Mouse (Mus musculus) cerebellum, adult 2 months (tissue): ENCODE data around the gene Alg12.
"Not testable (repeated sequence)": the region's sequence is repeated elsewhere in the genome, so short reads cannot be mapped to it uniquely, and the experiment has no call there.

Experiments
- CTCF ChIP-seq: fragments of 200-500 bp; IDR thresholded peaks from 2 replicates; pipeline ENCODE4 v1.5.1; 2011; ENCODE audit warnings: low read depth, mild to moderate bottlenecking, control low read depth, low read length, moderate library complexity, borderline replicate concordance; ENCODE audit not compliant: insufficient read depth
- POLR2A ChIP-seq: fragments of 200-500 bp; IDR thresholded peaks from 2 replicates; pipeline ENCODE4 v1.6.1; 2011; ENCODE audit warnings: low read length, control low read depth, borderline replicate concordance; ENCODE audit not compliant: insufficient read depth

- TF ChIP-seq CTCF, POLR2A: not testable (repeated sequence)
Observed at GRCm38 (mm10) chr15:88774630-88775029, 44.5 kb downstream of the Alg12 start.
